In the genomic region with DNA sequence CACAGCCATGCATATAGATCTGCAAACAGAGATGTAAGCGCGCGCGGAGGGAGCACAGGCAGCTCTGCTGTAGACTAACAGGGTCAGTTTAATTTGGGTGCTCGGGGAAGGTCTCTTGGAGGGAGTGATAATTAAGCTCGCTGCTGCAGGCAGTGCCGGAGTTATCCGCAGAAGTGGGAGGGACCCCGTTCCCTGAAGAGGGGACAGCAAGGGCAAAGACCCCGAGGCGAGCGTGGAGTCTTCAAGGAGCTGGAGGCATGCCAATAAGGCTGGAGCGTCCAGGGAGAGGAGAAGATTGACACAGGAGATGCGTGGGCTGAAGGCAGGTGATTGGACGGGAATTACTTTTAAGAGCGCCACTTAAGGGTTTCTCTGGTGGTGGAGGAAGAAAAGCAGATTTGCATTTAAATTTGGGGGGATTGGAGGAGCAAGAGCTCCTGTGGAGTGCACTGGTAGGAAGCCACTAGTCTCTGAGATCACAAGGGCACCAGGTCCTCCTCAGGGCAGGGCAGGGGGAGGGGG, we compare ENCODE assay signal across 10 mouse cellular contexts. TPM values are rescaled to one million over a fixed set of nuclear protein-coding genes. Genes with fewer than 3 reads are reported as not detected.
A peak's percentile ranks its signal among the peaks of the same experiment; 100 is the strongest.
DNase-seq lines count a peak whose midpoint lies in the region; ATAC-seq and TF ChIP-seq lines count a peak whose summit lies in the region.
"Had no signal": no experiment of that assay in that cellular context is flagged by ENCODE, and none has a peak within 500 bp of the region (broad histone marks: within the 10 kb centered on the region; RNA-seq: fewer than 3 reads in every experiment).

No protein-coding gene starts in this region.

- peak overlapping the region; percentile 45 for H3K4me2 ChIP-seq in lung, embryonic 16.5 days (ENCODE audit: low read depth, low read length)
- H3K4me2 ChIP-seq in hindbrain, embryonic 14.5 days (replicated peaks) = peak overlapping the region; percentile 47
- H3K4me2 ChIP-seq in neural tube, embryonic 15.5 days = peak overlapping the region; percentile 70

- H3K36me3 ChIP-seq in lung, embryonic 16.5 days (ENCODE audit: control insufficient read depth, insufficient read depth, low read length) = no peaks in the 10 kb centered on the region
- no peaks in the 10 kb centered on the region for H3K36me3 ChIP-seq in hindbrain, embryonic 14.5 days (replicated peaks; ENCODE audit: control insufficient read depth, insufficient read depth)
- H3K36me3 ChIP-seq in neural tube, embryonic 15.5 days = no peaks in the 10 kb centered on the region

- no peak overlapping the region for H3K27ac ChIP-seq in lung, embryonic 16.5 days (ENCODE audit: low read length)
- H3K27ac ChIP-seq in hindbrain, embryonic 14.5 days = no peak overlapping the region
- no peak overlapping the region for H3K27ac ChIP-seq in neural tube, embryonic 15.5 days (replicated peaks)

- no peak overlapping the region for H3K9ac ChIP-seq in lung, embryonic 16.5 days (ENCODE audit: low read length)
- 0 out of 2 replicates have a peak overlapping the region, but pooled peaks have one; percentile 25 for H3K9ac ChIP-seq in hindbrain, embryonic 14.5 days
- peak overlapping the region; percentile 47 for H3K9ac ChIP-seq in neural tube, embryonic 15.5 days (replicated peaks)

- peak overlapping the region; percentile 11; the same call in 1 of the 2 replicates for H3K4me3 ChIP-seq in lung, embryonic 16.5 days (ENCODE audit: low read length)
- H3K4me3 ChIP-seq in lung, adult 2 months (replicated peaks; ENCODE audit: extremely low read depth, low read depth, low read length) = no peak overlapping the region
- peak overlapping the region; percentile 19 for H3K4me3 ChIP-seq in hindbrain, embryonic 14.5 days (replicated peaks; ENCODE audit: low read length)
- peak overlapping the region; percentile 31 for H3K4me3 ChIP-seq in neural tube, embryonic 15.5 days (replicated peaks)

- no peak for ATAC-seq in lung, embryonic 16.5 days (ENCODE audit: low read depth)
- peak; percentile 52; the same call in 1 of the 2 replicates for ATAC-seq in hindbrain, embryonic 14.5 days (ENCODE audit: low FRiP score)
- peak; percentile 54 for ATAC-seq in neural tube, embryonic 15.5 days (ENCODE audit: low FRiP score)

- DNase-seq in lung, adult 2 months = no peak
- DNase-seq in embryo, embryonic 11 days = peak; percentile 56
- peak; percentile 50 for DNase-seq in hindbrain, embryonic 14.5 days (ENCODE audit: low spot score)
- no peak for DNase-seq in layer of hippocampus, adult 8-10 months (ENCODE audit: low spot score in 2 of 2)
- DNase-seq in adrenal gland, postnatal 14 days = no peak
- DNase-seq in frontal cortex, postnatal 10 days (ENCODE audit: low spot score in 2 of 2) = no peak
- DNase-seq: adrenal gland, adult 8-10 months had no signal

- H3K9me3 ChIP-seq in lung, embryonic 16.5 days (ENCODE audit: control insufficient read depth, low read length) = no peaks in the 10 kb centered on the region
- no peaks in the 10 kb centered on the region for H3K9me3 ChIP-seq in hindbrain, embryonic 14.5 days (ENCODE audit: control insufficient read depth, low read length)
- no peaks in the 10 kb centered on the region for H3K9me3 ChIP-seq in neural tube, embryonic 15.5 days (replicated peaks)

- H3K27me3 ChIP-seq in lung, embryonic 16.5 days (ENCODE audit: control insufficient read depth, insufficient read depth, low read depth, low read length) = no peaks in the 10 kb centered on the region
- H3K27me3 ChIP-seq in hindbrain, embryonic 14.5 days (ENCODE audit: control insufficient read depth, insufficient read depth, low read length) = no peaks in the 10 kb centered on the region
- H3K27me3 ChIP-seq in neural tube, embryonic 15.5 days (replicated peaks) = peaks cover 6% of the 10 kb centered on the region; the same call in 1 of the 2 replicates

- no peak for TF ChIP-seq POLR2A in lung, adult 2 months (IDR thresholded peaks at IDR 0.05; ENCODE audit: borderline replicate concordance, extremely low read depth, low read depth, low read length)

- peaks cover 5% of the 10 kb centered on the region for H3K4me1 ChIP-seq in lung, embryonic 16.5 days (replicated peaks; ENCODE audit: control insufficient read depth, insufficient read depth, low read length)
- no peaks in the 10 kb centered on the region for H3K4me1 ChIP-seq in lung, adult 2 months (ENCODE audit: control insufficient read depth, insufficient read depth, low read length)
- H3K4me1 ChIP-seq in hindbrain, embryonic 14.5 days (replicated peaks; ENCODE audit: control insufficient read depth, insufficient read depth, low read length) = peaks cover 11% of the 10 kb centered on the region; the same call in 1 of the 2 replicates
- H3K4me1 ChIP-seq in neural tube, embryonic 15.5 days = peaks cover 14% of the 10 kb centered on the region

- WGBS in lung, embryonic 16.5 days = 1% methylated on average over 16 of the region's 16 CpGs
- WGBS in lung, adult 2 months = 6% methylated on average over 16 of the region's 16 CpGs
- 1% methylated on average over 16 of the region's 16 CpGs for WGBS in hindbrain, embryonic 14.5 days
- WGBS in neural tube, embryonic 15.5 days = under 1% methylated on average over 16 of the region's 16 CpGs

- TF ChIP-seq CTCF in lung, adult 2 months (IDR thresholded peaks at IDR 0.05; ENCODE audit: insufficient read depth, low read length) = no peak

RNA-seq across cellular contexts. Expression of a gene that starts 43.1 kb away (rescaled TPM):
- not detected in 2 replicates for polyA plus RNA-seq in lung, embryonic 16.5 days (2015; fragmentation: Nextera tagmentation; extraction: Ambion mirVana)
- polyA plus RNA-seq in lung, adult 2 months (2012; rRNA removed) = 1.6 and 2.5 TPM in 2 replicates
- not detected in 2 replicates for polyA plus RNA-seq in hindbrain, embryonic 14.5 days (2014; fragmentation: Nextera tagmentation; extraction: Ambion mirVana)
- not detected in 2 replicates for polyA plus RNA-seq in neural tube, embryonic 15.5 days (2015; fragmentation: Nextera tagmentation; extraction: Ambion mirVana)
- not detected for total RNA-seq in layer of hippocampus, adult 8-10 months (2022)
- total RNA-seq in adrenal gland, postnatal 14 days (2021) = 5.9 and 17.0 TPM in 2 replicates
- total RNA-seq: left cerebral cortex, postnatal 25 days had no signal

Comparison
In these comparisons a context has a peak if more than half of its experiments do, and no peak if none do; other contexts are left out.
1. DNase-seq: peak in embryo, embryonic 11 days (single experiment) and hindbrain, embryonic 14.5 days (single experiment); none in lung, adult 2 months (single experiment), layer of hippocampus, adult 8-10 months (0 of 2), adrenal gland, postnatal 14 days (single experiment) and frontal cortex, postnatal 10 days (0 of 2).
2. Peak in every context shown above with its lines, with median percentiles within 50 percentile points of each other: H3K4me2 ChIP-seq.